Mouse (Mus musculus): ENCODE data around the gene Siah3.

Gene Siah3

GRCm38 (mm10) chr14:75463171-75463570 is 7.4 kb downstream of the Siah3 start:
- in situ Hi-C loops (cut with MboI) = no loop called here

- in situ Hi-C loops (cut with MboI) = no loop called here
These were observed 13.2 kb downstream of the Siah3 start for GRCm38 (mm10) chr14:75468941-75469340.

DNA sequence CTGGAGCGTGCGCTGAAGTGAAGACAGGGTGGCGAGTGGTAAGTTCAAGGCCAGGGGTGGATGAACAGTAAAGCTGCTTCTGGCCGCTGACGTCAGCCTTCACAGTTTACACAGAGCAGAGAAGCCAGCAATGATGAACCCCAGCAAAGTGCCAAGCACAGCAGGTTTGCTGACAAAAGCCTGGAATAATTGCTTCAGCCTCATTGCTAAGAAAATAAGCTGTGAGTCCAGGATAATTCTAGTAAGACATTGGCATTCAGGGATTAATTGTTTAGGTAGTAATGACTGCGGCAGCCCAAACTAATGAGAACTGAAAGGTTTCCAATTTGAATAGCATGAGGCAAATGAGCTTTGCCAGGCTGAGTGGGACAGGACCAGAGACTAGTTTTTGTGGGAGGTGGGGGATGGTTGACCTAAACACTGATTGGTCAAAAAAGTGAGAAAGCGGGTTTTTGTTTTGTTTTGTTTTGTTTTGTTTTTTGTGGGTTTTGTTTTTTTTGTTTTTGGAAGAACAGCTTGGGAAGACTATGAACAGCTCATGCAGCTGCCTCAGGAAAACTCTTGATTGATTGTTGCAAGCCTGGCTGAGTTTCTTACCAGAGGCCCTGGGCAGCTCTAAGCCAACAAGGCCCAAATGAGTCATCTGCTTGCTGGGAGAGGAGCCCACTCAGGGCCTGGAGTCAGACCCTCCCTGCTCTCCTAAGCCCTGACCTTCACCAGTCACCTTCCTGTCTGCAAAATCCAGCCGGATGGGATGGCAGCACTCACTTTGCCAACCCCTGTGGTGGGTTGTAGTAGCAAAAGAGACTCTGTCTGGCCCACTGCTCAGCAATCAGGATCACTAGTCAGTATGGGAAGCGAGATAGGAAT is 17.5 kb downstream of the Siah3 start:
- in situ Hi-C loops (cut with MboI) = no loop called here

GRCm38 (mm10) chr14:75475887-75476286 is 20.1 kb downstream of the Siah3 start:
- in situ Hi-C loops (cut with MboI) = no loop called here

DNA sequence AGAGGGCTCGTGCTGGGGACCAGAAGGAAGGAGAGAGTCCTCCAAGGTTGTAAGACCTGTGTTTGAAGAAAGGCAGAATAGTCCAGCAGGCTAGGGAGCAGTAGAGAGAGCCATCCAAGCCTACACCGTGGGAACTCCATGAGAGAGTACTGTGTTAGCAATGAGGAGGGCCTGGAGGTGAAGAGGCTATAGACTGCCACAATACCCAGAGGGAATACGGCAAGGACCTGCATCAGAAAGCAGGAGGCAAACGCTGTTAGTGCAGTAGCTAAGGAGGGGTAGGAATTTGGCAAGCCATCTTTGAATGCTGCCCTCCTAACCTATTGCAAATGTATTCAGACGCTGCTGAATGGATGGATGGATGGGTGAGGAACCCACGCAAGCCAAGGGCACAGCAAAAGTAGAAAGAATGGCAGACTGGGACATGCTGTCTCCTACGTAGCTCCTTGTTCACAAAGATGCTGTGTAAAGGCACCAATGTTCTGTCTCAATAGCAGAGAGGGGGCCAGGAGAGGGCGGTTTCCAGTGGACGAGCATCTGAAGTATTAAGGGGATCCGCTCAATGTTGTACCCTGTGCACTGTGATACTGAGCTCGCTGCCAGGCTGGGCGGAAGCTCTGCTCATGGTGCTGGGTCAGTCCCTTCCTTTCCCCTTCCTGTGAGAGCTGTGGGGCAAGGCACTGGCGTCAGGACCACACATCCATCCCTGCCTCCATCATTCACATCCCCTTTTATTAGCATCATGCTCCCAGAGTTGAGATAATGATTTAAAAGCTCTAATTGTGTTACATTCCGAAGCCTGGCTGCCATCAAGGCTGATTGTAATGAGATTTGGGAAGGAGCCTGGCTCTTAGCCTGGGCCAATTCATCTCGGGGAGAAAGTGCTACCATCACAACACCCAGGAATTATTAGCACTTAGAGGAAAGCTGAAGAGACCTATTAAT is 26.7 kb downstream of the Siah3 start:
- in situ Hi-C loops (cut with MboI) = no loop called here

DNA sequence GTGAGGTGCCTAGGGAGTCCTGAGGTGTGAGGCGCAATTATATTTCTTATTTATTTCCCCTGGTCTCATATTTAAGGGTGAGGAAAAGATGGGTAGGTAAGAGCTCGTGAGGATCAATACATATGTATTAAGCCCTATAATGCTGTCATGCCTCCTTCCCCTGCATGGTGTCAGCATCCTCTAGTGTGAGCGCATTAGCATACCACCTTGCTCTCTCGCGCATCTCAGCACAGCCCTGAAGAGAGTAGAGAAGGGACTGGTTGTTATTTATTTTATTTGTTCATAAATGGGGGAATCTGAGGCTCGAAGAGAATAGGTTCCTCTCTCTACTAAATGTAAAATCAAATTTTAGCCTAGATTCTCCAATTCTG is 27.4 kb downstream of the Siah3 start:
- in situ Hi-C loops (cut with MboI) = no loop called here

GRCm38 (mm10) chr14:75487932-75488331 is 32.1 kb downstream of the Siah3 start:
- in situ Hi-C loops (cut with MboI) = no loop called here

GRCm38 (mm10) chr14:75493555-75494194 is 37.9 kb downstream of the Siah3 start:
- in situ Hi-C loops (cut with MboI) = no loop called here

- in situ Hi-C loops (cut with MboI) = no loop called here
These were observed 39.1 kb downstream of the Siah3 start for GRCm38 (mm10) chr14:75494926-75495325.

- in situ Hi-C loops (cut with MboI) = no loop called here
These were observed 45.8 kb downstream of the Siah3 start for GRCm38 (mm10) chr14:75501501-75501990.

DNA sequence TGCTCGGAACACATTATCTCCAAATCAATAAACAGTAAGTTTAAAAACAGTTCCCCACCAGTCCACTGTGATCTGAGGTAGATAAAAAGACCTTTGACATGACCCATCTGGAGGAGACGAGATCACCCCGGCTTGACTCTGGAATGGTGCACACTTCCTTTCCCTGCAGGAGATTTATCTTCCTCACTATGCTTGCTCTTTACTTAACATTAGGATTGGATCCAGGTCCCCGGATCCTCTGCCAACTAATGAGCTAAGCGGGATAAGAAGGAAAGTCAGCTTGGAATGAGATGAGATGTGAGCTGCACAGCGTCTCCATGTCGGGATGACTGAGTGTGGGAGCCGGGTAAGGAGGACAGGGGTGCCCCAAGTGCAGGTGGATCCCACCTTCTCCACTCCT is 46.7 kb downstream of the Siah3 start:
- in situ Hi-C loops (cut with MboI) = no loop called here

DNA sequence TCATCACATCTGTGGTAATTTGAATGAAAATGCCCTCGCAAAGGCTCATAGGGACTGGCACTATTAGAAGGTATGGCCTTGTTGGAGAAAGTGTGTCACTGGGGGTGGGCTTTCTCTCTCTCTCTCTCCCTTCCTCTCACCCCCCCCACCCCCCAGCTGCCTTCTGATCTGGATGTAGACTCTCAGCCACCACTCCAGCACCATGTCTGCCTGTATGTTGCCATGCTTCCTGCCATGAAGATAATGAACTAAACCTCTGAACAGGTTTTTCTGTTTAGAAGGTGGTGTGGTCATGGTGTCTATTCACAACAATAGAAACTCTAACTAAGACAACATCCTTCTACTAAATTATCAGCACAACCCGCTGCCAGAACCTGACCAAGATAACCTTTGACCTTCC is 48.5 kb downstream of the Siah3 start:
- in situ Hi-C loops (cut with MboI) = no loop called here

DNA sequence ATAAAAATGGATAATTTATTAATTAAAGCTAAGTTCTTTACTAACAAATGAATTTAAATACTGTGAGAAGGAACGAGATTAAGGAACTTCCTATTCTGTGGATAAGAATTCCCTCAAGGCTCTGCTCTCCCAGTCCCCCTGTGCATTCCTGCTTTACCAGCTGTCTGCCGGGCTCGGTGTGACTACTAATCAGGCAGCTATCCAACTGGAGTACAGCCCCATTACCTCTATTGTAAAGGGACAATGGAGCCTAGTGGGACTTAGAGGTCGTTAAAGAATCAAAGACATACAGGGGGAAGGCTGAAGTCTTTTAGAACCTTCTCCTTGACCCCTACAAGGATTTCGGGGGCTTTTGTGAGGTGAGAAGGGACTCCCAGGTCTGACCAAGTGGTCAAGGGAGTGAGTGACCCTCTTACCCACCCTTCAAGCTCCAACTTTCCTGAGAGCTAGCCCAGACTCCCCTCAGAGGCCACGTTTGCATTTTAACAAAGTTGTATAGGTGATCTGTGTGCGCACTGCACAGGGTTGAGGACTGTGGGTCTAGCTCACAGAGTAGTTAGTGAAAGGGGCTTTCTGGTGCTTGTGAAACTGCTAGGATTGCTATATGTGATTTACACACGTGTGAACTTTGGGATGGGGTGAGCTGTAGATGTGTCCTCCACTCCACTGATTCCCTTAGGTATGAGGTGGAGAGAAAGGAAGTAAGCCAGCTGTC is 49.5 kb downstream of the Siah3 start:
- in situ Hi-C loops (cut with MboI) = no loop called here

GRCm38 (mm10) chr14:75506246-75506645 is 50.5 kb downstream of the Siah3 start:
- in situ Hi-C loops (cut with MboI) = no loop called here

DNA sequence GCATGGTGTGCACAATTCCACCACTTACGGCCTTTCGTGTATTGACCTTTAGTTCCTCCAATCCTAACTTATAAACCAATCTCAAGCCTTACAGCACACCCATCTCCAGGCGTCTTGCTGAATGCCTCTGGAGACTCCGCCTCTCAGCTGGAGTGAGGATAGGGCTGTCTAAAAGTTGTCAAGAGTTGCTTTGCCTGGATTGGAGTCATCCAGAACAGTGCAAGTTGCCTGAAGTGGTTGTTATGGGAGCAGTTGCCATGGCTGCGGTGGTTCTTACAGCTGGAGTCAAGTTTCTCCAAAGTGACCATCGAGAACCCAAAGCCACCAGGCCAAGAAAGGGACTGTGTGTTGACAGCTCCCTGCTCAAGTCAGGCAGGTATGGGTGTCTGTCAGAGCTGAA is 54.3 kb downstream of the Siah3 start:
- in situ Hi-C loops (cut with MboI) = no loop called here

DNA sequence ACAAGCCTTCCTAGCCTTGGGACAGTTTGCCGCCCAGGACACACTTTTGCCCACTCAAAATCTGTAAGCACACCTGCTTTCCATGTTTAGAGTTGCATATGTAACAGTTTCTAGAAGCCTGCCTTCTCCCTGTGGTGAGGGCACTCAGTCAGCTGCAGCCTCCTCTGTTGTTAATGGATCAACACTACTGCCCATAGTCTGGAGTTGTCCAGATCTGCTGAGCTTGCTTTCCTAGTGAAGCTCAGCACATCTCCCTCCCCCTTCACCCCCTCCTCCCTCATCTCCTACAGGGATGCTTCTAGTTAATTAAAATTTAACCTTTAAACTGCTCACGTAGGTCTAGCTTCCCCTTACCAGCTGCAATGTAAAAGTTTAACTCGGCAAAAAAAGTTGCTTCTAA is 57.2 kb downstream of the Siah3 start:
- in situ Hi-C loops (cut with MboI) = no loop called here

DNA sequence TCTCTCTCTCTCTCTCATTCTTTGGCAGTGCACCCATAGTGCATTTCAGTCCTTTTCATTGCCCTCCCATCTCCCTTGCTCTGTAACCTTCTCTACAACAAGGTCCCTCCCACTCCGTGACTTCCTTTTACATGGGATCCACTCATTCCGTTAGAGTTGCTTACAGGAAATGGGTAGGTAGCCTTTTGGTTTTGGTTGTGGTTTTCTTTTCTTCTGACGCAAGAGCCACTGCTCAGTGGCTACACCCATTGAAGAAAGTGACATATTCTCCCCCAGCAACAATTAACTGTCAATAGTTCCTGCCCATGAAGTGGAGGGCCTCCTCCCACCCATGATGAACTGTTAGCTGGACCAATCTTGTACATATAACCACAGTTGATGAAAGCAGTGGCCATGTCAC is 60.4 kb downstream of the Siah3 start:
- in situ Hi-C loops (cut with MboI) = no loop called here

- in situ Hi-C loops (cut with MboI) = no loop called here
These were observed 61.3 kb downstream of the Siah3 start for GRCm38 (mm10) chr14:75516917-75517595.

DNA sequence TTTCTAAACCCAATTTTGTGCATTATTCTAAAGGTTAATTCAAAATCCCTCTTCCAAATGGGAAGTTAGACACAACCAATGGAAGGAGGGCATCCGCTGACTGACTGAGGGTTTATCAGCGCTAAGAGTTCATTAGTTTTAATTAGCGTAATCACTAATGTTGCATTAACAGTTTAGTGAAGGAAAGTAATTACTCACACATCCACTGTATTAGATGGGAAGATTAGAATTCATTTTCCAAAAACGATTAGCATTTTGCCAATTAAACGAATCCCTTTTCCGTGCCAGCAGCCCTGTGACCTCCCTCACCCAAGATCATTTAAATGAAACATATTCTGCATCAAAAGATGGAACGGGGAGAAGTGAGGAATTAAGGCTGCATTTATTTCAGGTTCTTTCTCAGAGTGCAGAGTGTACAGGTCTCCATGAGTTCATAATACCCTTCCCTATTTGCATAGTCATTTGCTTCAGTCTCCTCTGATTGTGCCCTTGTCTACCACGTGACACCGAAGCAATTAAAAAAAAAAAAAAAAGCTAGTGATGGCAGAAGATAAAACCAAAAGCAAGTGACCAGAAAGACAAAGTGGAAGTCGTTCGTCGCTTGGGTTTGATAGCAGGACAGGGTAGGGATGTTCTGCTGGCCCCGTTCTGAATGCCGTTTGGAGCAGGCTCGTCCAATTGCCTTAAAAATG is 62.6 kb downstream of the Siah3 start:
- in situ Hi-C loops (cut with MboI) = no loop called here

DNA sequence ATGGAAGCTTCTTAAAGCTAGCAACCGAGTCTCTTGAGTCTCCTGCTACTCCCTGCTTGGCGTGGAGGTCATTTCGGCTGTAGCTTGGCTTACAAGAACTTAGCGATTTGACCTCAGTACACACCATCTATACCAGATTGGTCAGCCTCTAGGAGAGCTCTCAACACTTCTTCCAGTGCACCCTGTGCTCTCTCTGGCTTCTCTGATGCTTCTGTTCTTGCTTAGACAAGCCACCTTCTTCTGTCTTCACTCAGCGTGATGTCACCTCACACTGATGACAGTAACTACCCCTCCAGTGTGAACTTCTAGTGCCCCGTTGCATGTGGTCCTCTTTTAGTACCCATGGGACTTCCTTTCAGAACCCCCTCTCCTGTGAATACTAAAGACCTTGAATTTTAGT is 63.1 kb downstream of the Siah3 start:
- in situ Hi-C loops (cut with MboI) = no loop called here
